Mouse (Mus musculus) lung, postnatal 0 days (tissue): Measurements from ENCODE around the gene C8b.

Source experiments
- CTCF ChIP-seq: IDR thresholded peaks from 2 replicates; pipeline ENCODE4 v1.5.1; 2016; ENCODE audit warnings: antibody characterized with exemption, mild to moderate bottlenecking
- EP300 ChIP-seq: IDR thresholded peaks from 2 replicates; pipeline ENCODE4 v1.6.1; 2016; ENCODE audit warnings: antibody characterized with exemption, mild to moderate bottlenecking, control low read depth

GRCm38 (mm10) chr4:104813617-104814016, 47.5 kb downstream of the C8b start:
- TF ChIP-seq CTCF (no peak), EP300 (no peak)
